Mouse (Mus musculus): Measurements from ENCODE around the gene Rab44.

Rab44 gene

DNA sequence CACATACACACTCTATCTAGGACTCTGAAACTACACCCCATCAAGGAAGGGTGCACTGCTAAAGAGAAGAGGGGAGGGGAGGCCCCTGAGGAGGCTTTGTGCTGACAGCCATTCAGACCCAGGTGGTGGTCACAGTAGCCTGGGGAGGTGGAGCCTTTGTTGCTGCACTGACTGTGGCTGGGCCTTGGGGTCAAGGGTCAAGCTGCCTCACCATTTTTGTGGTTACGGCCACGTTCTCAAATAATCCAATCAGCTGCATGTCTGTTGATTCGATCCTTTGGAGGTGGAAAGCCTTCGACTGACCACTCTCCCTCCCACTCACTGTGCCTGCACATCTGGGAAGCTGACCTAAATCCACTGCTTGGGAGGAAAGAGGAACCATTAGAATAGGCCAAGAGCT is 81.6 kb downstream of the Rab44 start:
- CTCF ChIA-PET = no interaction called here

Measured in spleen, embryonic (tissue).